Mouse (Mus musculus) limb, embryonic 12.5 days (tissue): ENCODE data around the gene Gng3. TPM values are rescaled to one million over a fixed set of nuclear protein-coding genes. Genes with fewer than 3 reads are reported as not detected.
A peak's percentile ranks its signal among the peaks of the same experiment; 100 is the strongest.
"Not testable (repeated sequence)": the region's sequence is repeated elsewhere in the genome, so short reads cannot be mapped to it uniquely, and the experiment has no call there.

ENCODE experiments used
- ATAC-seq: fragments of 200-750 bp; cut with Nextera tagmentation; 2 replicates; pipeline ENCODE4 v1.8.0; 2017; ENCODE audit warnings: low read depth, moderate TSS enrichment; ENCODE audit not compliant: insufficient number of reproducible peaks, insufficient read depth, low FRiP score, low TSS enrichment
- H3K27ac ChIP-seq: fragments of 300-500 bp; sonication (generic); 2 replicates; pipeline ENCODE4 v1.5.1; 2016; ENCODE audit warnings: mild to moderate bottlenecking, moderate library complexity
- H3K27me3 ChIP-seq: fragments of 300-500 bp; sonication (generic); 2 replicates; pipeline ENCODE4 v1.6.1; 2016; ENCODE audit warnings: mild to moderate bottlenecking, moderate library complexity
- H3K36me3 ChIP-seq: fragments of 300-500 bp; sonication (generic); 2 replicates; pipeline ENCODE4 v1.6.1; 2016; ENCODE audit warnings: mild to moderate bottlenecking, moderate library complexity
- H3K4me1 ChIP-seq: fragments of 300-500 bp; sonication (generic); replicated peaks from 2 replicates; pipeline ENCODE4 v1.6.1; 2016
- H3K4me2 ChIP-seq: fragments of 300-500 bp; sonication (generic); 2 replicates; pipeline ENCODE4 v1.6.1; 2016; ENCODE audit warnings: mild to moderate bottlenecking, moderate library complexity
- H3K4me3 ChIP-seq: fragments of 300-500 bp; sonication (generic); replicated peaks from 2 replicates; pipeline ENCODE4 v1.5.1; 2016; ENCODE audit warnings: mild to moderate bottlenecking
- H3K9ac ChIP-seq: fragments of 300-500 bp; sonication (generic); replicated peaks from 2 replicates; pipeline ENCODE4 v1.6.1; 2016; ENCODE audit warnings: mild to moderate bottlenecking, moderate library complexity
- H3K9me3 ChIP-seq: fragments of 300-500 bp; sonication (generic); 2 replicates; pipeline ENCODE4 v1.6.1; 2016; ENCODE audit warnings: mild to moderate bottlenecking, moderate library complexity
- WGBS: fragments of 180-500 bp; shearing (Covaris S2); methylation state at CpG from one replicate; pipeline ENCODE4 v1.1.7; 2016; 5-methylcytosine and 5-hydroxymethylcytosine counted together
- polyA plus RNA-seq: library from polyadenylated mRNA; unstranded; fragments of >200 nt; fragmentation: Nextera tagmentation; extraction: Ambion mirVana; gene quantifications from 2 replicates; pipeline ENCODE4 v1.2.1, GENCODE M21; 2016

The Gng3 gene
- polyA plus RNA-seq, 1 experiment from 2014 or later: 12.0 TPM

GRCm38 (mm10) chr19:8870838-8871237, 31.8 kb upstream of the Gng3 start:
- ATAC-seq: 0 out of 2 replicates have a peak, but pooled peaks have one; percentile 24
- H3K27ac ChIP-seq: peak overlapping the region; percentile 8; the same call in 1 of the 2 replicates
- no peaks in the 10 kb centered on the region for H3K27me3 ChIP-seq

GRCm38 (mm10) chr19:8870381-8870780, 31.4 kb upstream of the Gng3 start:
- H3K27ac ChIP-seq, ATAC-seq, H3K9me3 ChIP-seq, H3K4me1 ChIP-seq, H3K27me3 ChIP-seq, H3K9ac ChIP-seq: not testable (repeated sequence)
- peaks cover 29% of the 10 kb centered on the region for H3K36me3 ChIP-seq
- H3K4me3 ChIP-seq: peak overlapping the region; percentile 98; the same call in 1 of the 2 replicates
- 77% methylated on average over 3 of the region's 3 CpGs for WGBS
- H3K4me2 ChIP-seq: peak overlapping the region; percentile 91

More at GRCm38 (mm10) chr19:8870838-8871237, 31.8 kb upstream of the Gng3 start:
- 61% methylated on average over 9 of the region's 9 CpGs for WGBS
- Histone ChIP-seq H3K9ac (peak overlapping the region; percentile 90), H3K4me3 (peak overlapping the region; percentile 98), H3K36me3 (peaks cover 34% of the 10 kb centered on the region), H3K4me1 (peaks cover 8% of the 10 kb centered on the region), H3K9me3 (no peaks in the 10 kb centered on the region), H3K4me2 (peak overlapping the region; percentile 91)

- 82% methylated on average over 6 of the region's 6 CpGs for WGBS
- no peak overlapping the region for H3K9ac ChIP-seq
- H3K9me3 ChIP-seq: no peaks in the 10 kb centered on the region
- H3K27ac ChIP-seq: no peak overlapping the region
- no peaks in the 10 kb centered on the region for H3K4me1 ChIP-seq
- no peak overlapping the region for H3K4me3 ChIP-seq
- H3K27me3 ChIP-seq: no peaks in the 10 kb centered on the region
- no peak for ATAC-seq
- no peaks in the 10 kb centered on the region for H3K36me3 ChIP-seq
- no peak overlapping the region for H3K4me2 ChIP-seq
Measured at GRCm38 (mm10) chr19:8864265-8864664, 25.3 kb upstream of the Gng3 start.

GRCm38 (mm10) chr19:8859018-8859417, 20.0 kb upstream of the Gng3 start:
- Histone ChIP-seq H3K9ac (no peak overlapping the region), H3K4me1 (no peaks in the 10 kb centered on the region), H3K27me3 (no peaks in the 10 kb centered on the region), H3K4me3 (no peak overlapping the region), H3K36me3 (no peaks in the 10 kb centered on the region), H3K4me2 (no peak overlapping the region), H3K9me3 (no peaks in the 10 kb centered on the region), H3K27ac (no peak overlapping the region)
- WGBS: 23% methylated on average over 1 of the region's 1 CpGs
- no peak for ATAC-seq

GRCm38 (mm10) chr19:8857689-8858088, 18.7 kb upstream of the Gng3 start:
- Histone ChIP-seq H3K9ac (no peak overlapping the region), H3K27me3 (no peaks in the 10 kb centered on the region), H3K9me3 (no peaks in the 10 kb centered on the region), H3K36me3 (no peaks in the 10 kb centered on the region), H3K4me1 (no peaks in the 10 kb centered on the region), H3K27ac (no peak overlapping the region), H3K4me3 (no peak overlapping the region), H3K4me2 (no peak overlapping the region)
- WGBS: 44% methylated on average over 4 of the region's 4 CpGs
- ATAC-seq: no peak

- ATAC-seq: no peak
- Histone ChIP-seq H3K4me3 (no peak overlapping the region), H3K27ac (no peak overlapping the region), H3K4me1 (peaks cover 14% of the 10 kb centered on the region), H3K36me3 (peaks cover 8% of the 10 kb centered on the region; the same call in 1 of the 2 replicates), H3K27me3 (no peaks in the 10 kb centered on the region), H3K4me2 (no peak overlapping the region), H3K9ac (no peak overlapping the region), H3K9me3 (no peaks in the 10 kb centered on the region)
- 81% methylated on average over 3 of the region's 3 CpGs for WGBS
Measured at GRCm38 (mm10) chr19:8853117-8853516, 14.1 kb upstream of the Gng3 start.

- Histone ChIP-seq H3K4me1 (peaks cover 14% of the 10 kb centered on the region), H3K9me3 (no peaks in the 10 kb centered on the region), H3K27ac (no peak overlapping the region), H3K4me3 (no peak overlapping the region), H3K9ac (0 out of 2 replicates have a peak overlapping the region, but pooled peaks have one; percentile 8), H3K36me3 (peaks cover 15% of the 10 kb centered on the region), H3K4me2 (no peak overlapping the region), H3K27me3 (no peaks in the 10 kb centered on the region)
- ATAC-seq: no peak
- WGBS: 49% methylated on average over 10 of the region's 10 CpGs
Measured at GRCm38 (mm10) chr19:8852236-8852928, 13.4 kb upstream of the Gng3 start.

- no peak for ATAC-seq
- H3K9ac ChIP-seq: 0 out of 2 replicates have a peak overlapping the region, but pooled peaks have one; percentile 8
- H3K4me1 ChIP-seq: peaks cover 14% of the 10 kb centered on the region
- no peaks in the 10 kb centered on the region for H3K9me3 ChIP-seq
- H3K4me3 ChIP-seq: no peak overlapping the region
- H3K36me3 ChIP-seq: peaks cover 22% of the 10 kb centered on the region
- WGBS: 58% methylated on average over 7 of the region's 7 CpGs
- H3K27me3 ChIP-seq: no peaks in the 10 kb centered on the region
- H3K27ac ChIP-seq: no peak overlapping the region
- no peak overlapping the region for H3K4me2 ChIP-seq
Measured at GRCm38 (mm10) chr19:8851639-8852038, 12.6 kb upstream of the Gng3 start.

- H3K4me3 ChIP-seq: no peak within 1 kb of the TSS
- H3K9me3 ChIP-seq: no peaks in the 10 kb centered on the region
- H3K4me2 ChIP-seq: no peak within 1 kb of the TSS
- no peaks in the 10 kb centered on the region for H3K27me3 ChIP-seq
- WGBS: 21% methylated on average over 7 of the region's 7 CpGs
- peak within 1 kb of the TSS; percentile 29; the same call in 1 of the 2 replicates for H3K27ac ChIP-seq
- H3K9ac ChIP-seq: 0 out of 2 replicates have a peak within 1 kb of the TSS, but pooled peaks have one; percentile 18
- no peak for ATAC-seq
- peaks cover 14% of the 10 kb centered on the region for H3K4me1 ChIP-seq
- H3K36me3 ChIP-seq: peaks cover 32% of the 10 kb centered on the region
Measured at GRCm38 (mm10) chr19:8850402-8850901, 11.5 kb upstream of the Gng3 start, which contains the start of gene Lrrn4cl. TSS of gene Lrrn4cl (plus strand) at chr19:8850768.

GRCm38 (mm10) chr19:8848356-8848755, 9.4 kb upstream of the Gng3 start:
- 79% methylated on average over 5 of the region's 5 CpGs for WGBS
- no peaks in the 10 kb centered on the region for H3K27me3 ChIP-seq
- no peak overlapping the region for H3K27ac ChIP-seq
- no peak overlapping the region for H3K9ac ChIP-seq
- ATAC-seq: no peak
- no peak overlapping the region for H3K4me3 ChIP-seq
- H3K9me3 ChIP-seq: no peaks in the 10 kb centered on the region
- no peak overlapping the region for H3K4me2 ChIP-seq
- H3K36me3 ChIP-seq: peaks cover 36% of the 10 kb centered on the region
- peaks cover 14% of the 10 kb centered on the region for H3K4me1 ChIP-seq

- Histone ChIP-seq H3K4me1 (peaks cover 17% of the 10 kb centered on the region), H3K4me2 (no peak overlapping the region), H3K9ac (no peak overlapping the region), H3K27ac (0 out of 2 replicates have a peak overlapping the region, but pooled peaks have one; percentile 35), H3K36me3 (peaks cover 53% of the 10 kb centered on the region), H3K4me3 (no peak overlapping the region), H3K27me3 (no peaks in the 10 kb centered on the region), H3K9me3 (no peaks in the 10 kb centered on the region)
- WGBS: 67% methylated on average over 5 of the region's 5 CpGs
- ATAC-seq: no peak
Measured at GRCm38 (mm10) chr19:8844371-8845129, 5.6 kb upstream of the Gng3 start.
